Mouse (Mus musculus) testis, postnatal 10 days (tissue): ENCODE data around the gene Gm20388.

Experiments
- DNase-seq: peaks from one replicate; pipeline ENCODE4 v3.0.0; 2021; ENCODE audit warnings: low spot score

Gene Gm20388

DNA sequence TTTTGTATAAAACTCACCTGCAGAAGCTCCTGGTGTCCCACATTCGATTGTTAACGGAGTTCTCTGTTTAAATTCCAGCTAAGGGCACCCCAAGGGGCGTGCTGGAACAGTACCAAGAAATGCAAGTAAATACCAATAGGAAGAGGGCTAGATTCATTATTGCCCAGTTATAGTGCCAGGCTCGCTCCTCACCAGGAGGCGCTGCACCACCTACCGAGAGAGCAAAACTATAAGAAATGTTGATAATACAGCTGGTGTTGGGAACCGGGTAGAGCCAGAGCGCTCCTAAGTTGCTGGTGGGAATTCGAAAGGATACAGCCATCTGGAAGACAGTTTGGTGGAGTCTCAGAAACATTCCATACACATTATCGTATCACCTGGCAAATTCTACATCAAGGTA is 4167.4 kb downstream of the Gm20388 start:
- DNase-seq = no peak

GRCm38 (mm10) chr8:124078969-124079368 is 4168.3 kb downstream of the Gm20388 start:
- DNase-seq = no peak

DNA sequence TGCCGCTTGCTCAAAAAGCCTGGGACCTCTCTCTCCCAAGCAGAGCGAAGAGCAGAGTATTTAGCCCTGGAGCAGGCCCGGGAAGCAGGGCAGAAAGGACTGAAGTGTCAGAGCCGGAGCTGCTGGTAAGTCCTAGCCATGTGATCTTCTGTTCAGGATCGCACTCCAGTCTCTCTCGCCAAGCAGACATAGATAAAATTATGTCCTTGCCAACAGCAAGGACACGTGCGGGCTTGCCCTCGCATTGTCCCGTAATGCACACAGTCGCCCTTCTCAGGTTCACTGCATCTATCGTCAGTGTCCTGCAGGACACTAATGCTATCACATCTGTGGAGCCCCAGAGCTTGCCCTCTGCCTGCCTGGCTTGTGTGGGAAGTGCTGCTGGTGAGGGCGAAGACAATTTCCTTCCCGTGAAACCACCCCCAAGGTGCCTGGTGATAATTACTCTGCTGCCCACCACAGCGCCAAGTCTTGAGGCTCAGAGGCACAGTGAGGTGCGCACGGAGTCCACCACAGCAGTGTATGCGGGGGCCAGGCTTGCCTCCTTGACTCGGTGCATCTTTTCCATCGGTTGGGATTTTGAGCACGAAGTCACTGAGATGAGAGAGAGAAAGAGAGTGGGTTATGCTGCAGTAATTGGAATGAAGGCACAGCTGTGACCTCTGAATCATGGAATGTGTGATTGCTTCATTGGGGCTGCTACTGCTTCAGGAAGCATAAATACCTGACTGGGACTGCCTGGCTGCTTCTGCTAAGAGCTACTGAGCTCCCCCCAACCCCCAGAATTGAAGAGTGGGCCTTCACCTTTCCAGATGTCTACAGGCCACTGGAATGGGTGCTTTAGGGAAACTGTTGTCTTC is 4170.1 kb downstream of the Gm20388 start:
- DNase-seq = no peak

- DNase-seq = no peak
These were observed 4172.0 kb downstream of the Gm20388 start for GRCm38 (mm10) chr8:124082616-124083015.

DNA sequence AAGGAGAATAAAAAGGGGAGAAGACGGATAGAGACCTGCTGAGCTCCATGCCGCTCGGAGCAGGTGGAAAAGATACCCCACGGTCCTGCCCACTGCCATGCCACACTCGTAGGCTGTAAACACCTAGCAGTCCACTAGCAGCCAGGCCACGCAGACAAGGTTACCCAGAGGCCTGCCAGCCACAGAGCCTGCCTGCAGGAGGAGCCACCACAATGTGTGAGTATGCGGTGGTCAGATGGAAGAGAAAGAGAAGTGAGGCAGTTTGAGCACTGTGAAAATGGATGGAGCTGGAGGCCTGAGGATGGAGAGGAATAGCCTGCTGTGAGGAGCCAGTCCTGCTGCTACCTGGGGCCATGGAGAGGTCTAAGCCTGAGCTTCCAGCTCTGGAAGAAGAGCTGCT is 4173.0 kb downstream of the Gm20388 start:
- DNase-seq = no peak

- DNase-seq = no peak
These were observed 4175.0 kb downstream of the Gm20388 start for GRCm38 (mm10) chr8:124085668-124086067.

DNA sequence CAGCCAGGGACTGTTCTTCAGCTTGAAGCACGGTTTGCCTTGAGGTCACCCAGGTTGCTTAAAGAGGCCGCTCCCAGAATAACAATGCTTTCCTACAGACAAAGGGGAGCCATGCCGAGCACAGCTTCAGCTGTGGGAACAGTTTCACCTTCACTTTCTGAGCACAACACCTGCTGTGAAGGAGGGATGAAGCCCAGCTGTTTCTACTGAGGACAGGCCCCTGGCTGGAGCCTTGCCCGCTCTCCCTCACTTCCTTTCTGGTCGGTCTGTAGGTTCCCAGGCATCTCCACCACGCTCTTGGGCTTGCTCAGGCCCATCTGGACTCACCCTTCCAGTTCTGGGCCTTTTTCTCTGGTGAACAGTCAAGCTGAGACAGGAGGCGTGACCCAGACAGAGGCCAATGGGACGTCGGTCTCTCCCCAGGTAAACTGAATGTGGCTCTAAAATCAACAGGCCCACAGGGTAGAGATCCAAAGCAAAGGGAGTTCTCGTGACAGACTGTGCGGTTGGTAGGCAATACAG is 4177.5 kb downstream of the Gm20388 start:
- DNase-seq = no peak

GRCm38 (mm10) chr8:124089016-124089415 is 4178.4 kb downstream of the Gm20388 start:
- DNase-seq = no peak

DNA sequence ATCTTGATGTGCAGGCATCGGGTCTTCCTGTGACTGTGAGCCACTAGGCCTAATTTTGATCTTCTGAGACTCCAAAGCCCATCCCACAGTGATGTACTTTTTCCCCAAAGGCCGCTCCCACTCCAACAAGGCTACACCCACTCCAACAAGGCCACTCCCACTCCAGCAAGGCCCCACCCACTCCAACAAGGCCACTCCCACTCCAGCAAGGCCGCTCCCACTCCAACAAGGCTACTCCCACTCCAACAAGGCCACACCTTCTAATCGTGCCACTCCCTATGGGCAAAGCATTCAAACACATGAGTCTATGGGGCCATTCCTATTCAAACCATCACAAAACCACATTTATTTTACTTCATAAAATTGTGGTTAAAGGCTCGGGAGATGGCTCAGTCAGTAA is 4179.8 kb downstream of the Gm20388 start:
- no peak for DNase-seq

DNA sequence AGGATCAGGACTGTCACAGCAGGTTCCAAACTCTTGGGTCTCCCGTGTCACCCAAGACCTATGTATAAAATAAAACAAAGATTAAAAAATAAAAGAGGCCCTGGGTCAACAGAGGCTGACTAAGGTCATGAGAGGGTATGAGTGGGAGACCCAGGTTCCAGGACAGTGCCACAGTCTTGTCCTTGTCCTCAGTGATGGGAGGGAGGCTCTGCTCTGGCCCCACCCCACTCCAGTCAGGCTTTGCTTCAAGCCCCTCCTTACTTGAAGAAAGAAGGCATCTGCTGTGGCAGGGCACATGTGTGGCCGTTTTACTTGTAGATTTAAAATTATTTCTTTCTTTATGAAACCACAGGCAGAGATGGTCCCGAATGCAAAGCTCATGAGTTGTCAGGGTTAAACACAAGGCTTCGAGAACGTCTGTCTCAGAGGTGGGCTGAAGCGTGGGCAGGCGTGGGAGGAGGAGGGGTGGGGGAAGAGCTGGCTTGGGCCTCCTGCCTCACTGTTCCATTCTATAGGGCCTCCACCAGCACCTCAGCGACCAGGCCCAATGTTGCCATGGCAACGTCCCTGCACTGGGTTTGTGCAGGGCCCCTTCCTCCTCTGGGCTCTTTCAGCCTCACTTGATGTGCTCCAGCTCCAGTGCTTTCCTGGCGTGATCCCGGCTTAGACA is 4188.4 kb downstream of the Gm20388 start:
- peak; percentile 53 for DNase-seq

- DNase-seq = no peak
These were observed 4189.0 kb downstream of the Gm20388 start for GRCm38 (mm10) chr8:124099623-124099965.

DNA sequence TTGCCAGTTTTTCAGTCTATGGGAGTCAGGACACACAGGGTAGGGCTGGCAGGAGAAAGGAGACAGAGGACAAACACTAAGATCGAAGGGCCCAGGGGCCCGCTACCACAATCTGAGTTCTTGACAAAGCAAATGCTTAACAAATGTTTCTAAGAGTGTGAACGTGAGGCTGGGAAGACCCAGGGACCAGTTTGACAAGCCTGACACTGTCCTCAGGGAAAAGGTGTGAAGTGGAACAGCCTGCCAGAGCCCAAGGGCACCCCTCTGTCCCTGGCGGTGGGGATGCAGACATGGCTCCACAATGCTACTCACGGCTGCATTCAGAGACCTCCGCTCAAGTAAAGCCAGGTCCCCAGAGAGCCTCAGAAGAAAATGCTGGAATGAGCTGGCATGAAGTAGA is 4195.2 kb downstream of the Gm20388 start:
- DNase-seq = no peak

GRCm38 (mm10) chr8:124106328-124107195 is 4195.9 kb downstream of the Gm20388 start:
- DNase-seq = no peak

DNA sequence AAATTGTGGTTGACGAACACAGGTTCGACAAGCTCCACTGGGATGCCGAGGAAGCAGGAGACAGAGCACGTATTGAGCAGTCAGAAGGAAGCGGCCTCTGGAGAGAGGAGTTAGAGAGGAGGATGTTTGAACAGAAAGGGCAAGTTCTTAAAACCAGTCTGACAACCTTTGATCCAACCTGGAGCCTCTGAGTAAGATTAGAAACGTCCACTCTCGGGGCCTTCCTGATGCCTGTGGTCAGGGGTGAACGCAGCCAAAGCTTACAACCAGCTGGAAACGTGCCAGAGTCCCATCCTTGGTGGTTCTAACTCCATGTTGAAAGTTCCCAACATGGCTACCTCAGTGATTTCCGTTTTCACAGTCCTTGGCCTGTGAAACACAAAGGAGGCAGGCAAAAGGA is 4202.5 kb downstream of the Gm20388 start:
- peak; percentile 43 for DNase-seq

- DNase-seq = peak; percentile 29
These were observed 4214.6 kb downstream of the Gm20388 start for GRCm38 (mm10) chr8:124125241-124125640.

GRCm38 (mm10) chr8:124137261-124137660 is 4226.6 kb downstream of the Gm20388 start:
- DNase-seq = peak; percentile 23

GRCm38 (mm10) chr8:124140211-124140790 is 4229.7 kb downstream of the Gm20388 start:
- DNase-seq = peak; percentile 29

- peak; percentile 37 for DNase-seq
These were observed 4230.3 kb downstream of the Gm20388 start for GRCm38 (mm10) chr8:124140868-124141431.

DNA sequence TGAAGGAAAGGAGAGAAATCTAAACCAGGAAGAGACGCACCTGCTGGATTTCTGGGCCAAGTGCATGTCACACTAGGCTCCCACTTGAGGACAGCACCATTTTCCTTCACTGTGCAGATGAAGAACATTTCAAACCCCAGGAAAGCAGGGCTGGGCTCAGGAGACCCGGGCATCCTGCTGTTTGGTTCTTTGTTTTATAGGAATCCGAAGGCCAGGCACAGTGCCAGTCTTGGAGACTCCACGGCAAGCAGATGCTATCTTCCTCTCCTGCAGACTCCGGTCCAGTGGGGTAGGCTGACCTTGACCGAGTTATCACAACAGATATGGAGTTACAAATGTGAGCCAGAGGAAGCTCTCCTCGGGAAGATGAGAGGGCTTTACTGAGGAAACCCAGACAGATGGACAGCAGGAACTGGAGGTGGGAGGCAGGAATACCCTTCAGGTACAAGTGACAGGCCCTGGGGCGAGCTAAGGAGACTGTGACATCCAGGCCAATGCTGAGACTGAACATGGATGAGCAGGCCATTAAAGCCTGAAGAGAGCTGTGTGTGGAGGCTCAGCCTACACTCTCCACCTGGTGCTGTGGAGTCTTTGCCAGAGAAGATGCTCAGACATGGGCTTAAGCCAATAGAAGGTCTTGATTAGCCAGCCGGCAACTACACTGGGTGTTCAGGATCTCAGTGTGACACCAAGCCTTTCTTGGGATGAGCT is 4231.2 kb downstream of the Gm20388 start:
- DNase-seq = peak; percentile 68

- DNase-seq = peak; percentile 26
These were observed 4232.4 kb downstream of the Gm20388 start for GRCm38 (mm10) chr8:124143003-124143402.
